Mouse (Mus musculus) thymus, postnatal 36 days (tissue): ENCODE measurements around the gene Gcgr.

Experiments used
- DNase-seq, 2 experiments: peaks; one replicate each; pipeline ENCODE4 v3.0.0; 2022; ENCODE audit warnings: mixed read lengths in 2 of 2

Gene Gcgr

DNA sequence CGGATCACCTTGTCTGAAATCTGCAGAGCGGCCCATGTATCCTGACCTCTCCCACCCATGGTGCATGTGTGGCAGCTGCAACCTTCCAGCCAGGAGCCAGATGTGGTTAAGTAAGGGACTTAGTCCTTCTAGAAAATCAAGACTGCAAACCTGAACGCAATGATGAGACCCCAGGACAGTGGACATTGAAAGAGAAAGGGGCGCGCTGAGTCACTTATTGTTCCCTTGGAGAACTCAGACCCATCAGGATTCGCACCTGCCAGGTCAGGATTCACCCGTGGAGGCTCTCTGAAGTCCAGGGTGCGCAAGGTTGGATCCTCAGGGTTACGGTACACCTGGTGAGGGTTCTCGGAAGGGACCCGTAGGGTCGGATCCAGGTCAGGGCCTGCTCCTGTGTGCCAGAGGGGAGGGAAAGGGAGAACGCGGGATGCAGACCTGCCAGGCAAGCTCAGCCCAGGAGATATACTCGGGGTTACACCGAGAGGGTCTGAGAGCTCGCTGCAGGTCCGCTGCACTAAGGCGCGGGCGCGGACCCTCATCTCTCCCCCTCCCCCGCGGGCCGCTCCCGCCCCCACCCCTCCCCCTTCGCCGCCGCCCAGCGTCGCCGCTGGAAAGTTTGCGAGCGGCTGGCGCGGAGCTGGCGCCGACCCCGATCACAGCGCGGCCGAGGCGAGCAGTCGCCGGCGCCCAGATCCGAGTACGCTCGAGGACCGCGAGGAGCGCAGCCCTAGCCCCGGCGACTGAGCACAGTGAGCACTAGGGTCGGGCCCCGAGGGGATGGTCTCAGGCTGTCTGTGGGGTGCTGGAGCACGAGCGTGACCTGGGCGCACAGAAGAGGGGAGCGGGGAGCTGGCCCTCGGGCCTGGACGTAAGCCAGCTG, at the start of gene Gcgr:
Gene Gcgr (plus strand): TSS at position 615 of the 880 bp plus-strand sequence.
- no peak for DNase-seq

DNA sequence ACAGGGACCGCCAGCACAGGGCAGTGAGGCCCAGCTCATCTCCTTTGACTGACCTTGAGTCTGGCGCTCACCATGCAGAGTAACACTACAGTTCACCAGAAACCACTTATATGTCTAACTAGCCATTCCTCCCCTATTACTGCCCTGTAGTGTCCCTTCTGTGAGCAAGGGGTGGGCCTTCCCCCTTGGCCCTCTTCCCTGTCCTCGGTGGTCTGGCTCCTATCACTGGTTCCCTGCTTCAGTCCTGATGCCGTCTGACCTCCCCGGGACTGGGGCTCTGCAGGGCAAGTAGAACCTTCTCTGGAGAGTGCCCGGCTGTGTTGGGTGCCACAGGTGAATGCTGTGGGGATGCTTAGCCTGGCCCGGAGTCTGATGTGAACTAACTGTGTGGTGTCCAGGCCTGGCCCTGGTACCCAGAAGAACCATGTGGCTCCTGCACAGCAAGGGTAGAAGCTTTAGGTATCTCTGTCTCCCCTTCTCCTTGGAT, 47.0 kb upstream of the Gcgr start:
- no peak for DNase-seq

DNA sequence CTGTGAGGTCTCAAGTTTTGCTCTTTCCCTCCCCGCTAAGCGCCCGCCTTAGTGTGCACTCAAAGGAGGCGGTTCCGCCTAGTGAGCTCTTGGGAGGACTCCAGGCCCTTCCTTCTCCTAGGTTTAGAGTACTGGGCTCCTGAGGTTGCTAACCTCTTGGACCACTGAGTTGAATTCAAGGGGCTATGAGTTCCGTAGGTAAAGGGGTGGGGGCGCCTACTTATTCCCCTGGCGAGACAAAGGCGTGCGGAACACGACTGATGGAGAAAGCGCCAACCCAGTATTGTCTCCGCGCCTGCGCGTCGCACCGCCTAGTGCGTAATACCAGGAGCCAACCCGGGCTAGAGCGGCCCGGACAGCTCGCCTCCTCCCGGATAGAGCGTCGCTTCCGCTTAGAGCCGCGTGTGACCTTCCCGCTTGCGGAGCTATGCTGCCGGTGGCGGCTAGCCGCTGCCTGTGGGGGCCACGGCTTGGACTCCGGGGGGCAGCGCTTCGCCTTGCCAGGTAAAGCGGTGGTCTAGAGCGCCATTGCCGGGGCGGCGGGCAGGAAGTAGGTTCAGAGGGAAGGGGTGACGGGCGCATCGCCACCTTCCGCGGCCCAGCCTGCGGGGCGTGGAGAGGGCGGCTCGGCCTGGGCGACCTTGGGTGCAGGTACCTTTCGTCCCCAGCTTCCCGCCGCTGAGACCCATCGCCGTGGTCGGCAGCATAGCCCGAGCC, 46.1 kb upstream of the Gcgr start, which contains the start of gene Mrpl12:
Gene Mrpl12 (plus strand): TSS at position 349 of the 717 bp plus-strand sequence.
- DNase-seq = peak; percentile 85 to 87

DNA sequence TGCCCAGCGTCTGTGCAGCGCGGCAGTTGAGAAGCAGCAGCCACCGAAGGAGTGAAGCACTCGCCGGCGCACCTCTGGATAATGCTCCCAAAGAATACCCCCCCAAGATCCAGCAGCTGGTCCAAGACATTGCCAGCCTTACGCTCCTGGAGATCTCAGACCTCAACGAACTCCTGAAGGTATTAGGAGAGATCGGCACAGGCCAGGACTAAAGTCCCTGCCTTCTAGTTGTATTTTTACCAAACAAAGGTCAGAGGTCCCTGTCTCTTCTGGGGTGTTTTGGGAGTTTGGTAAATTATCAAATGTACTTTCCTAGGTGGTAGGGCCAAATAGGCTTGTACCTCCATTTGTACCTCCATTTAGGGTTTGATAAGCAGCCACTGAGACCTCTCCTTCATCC, 45.2 kb upstream of the Gcgr start:
- DNase-seq = no peak

DNA sequence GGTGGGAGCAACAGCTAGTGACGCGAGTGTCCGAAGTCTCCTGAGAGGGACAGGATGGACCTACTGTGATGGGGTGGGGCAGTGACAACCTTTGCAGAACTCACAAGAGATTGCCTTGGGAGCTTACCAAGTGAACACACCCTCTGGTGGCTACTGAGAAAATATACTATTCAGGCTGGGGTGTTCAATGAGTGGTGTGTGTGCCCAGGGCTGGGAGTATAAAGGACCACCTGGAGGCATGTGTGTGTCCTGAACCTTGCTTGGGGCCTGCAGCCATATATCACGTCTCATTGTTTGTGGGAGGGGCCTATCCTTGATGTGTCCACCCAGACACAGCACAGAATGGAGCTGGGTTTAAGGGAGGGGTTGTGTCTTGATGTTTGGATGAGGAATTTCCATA, 42.0 kb upstream of the Gcgr start:
- DNase-seq = no peak

DNA sequence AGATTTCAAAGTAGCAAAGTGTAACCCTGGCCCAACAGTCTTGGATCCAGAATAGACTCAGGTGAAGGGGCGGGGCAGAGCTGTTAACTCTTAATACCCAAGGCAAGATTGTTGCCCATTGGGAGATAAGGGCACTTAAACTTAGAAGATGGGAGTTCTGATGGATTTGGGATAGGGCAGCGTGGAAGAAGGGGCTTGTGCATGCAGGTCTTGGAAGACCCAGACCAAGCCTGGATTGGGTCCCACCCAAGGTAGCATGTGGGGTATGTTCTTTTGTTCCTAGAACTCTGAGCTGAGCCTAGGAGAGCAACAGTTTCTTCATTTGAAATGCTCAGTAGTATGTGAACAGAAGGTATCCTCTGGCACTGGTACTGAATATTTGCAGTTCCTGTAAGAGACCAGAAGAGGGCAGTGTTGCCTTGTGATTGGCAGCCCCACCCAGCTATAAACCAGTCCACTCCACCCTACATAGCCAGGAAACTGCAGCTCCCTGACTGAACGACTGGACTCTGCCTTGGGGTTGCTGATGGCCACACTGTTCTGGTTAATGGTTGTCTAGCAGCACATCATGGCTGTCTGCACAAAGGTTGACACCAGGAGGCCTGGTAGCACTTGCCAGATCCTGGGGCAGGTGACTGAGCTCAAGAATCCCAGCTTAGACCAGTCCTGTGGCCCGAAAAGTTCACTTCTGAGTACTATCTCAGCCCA, 41.3 kb upstream of the Gcgr start:
- DNase-seq = peak; percentile 51 to 55

DNA sequence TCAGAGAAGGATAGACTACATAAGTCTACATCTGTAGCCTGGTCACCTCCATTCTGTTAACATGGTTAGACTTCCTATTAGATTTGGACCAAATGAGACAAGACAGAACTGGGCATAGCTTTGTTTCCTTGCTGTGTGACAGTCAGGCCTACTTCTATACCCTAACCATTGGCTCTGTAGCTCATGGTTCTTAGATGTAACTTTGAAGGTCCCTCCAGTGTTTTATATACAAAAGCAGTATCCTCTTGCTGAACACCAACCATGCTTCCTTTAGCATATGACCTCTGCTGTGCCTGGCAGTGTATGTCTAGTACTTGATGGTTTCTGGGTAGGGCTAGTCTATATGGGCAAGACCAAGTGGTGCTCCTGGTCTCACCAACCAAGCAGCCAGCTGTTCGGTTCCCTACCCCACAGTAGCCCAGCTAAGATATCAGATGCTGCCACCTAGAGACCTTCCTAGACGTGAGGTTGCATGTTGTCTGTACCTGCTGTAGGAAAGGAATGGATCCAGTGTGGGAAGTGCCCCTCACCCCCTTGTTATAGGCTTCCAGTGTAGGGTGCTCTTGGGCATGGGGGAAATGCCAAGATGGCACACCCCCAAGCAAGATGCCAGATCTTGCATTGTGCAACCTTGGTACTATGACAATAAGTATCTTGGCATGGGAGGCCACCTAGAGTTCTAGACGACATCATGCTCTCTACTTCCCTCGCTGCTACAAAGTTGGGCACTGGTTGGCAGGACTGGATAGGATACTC, 40.0 kb upstream of the Gcgr start:
- no peak for DNase-seq

DNA sequence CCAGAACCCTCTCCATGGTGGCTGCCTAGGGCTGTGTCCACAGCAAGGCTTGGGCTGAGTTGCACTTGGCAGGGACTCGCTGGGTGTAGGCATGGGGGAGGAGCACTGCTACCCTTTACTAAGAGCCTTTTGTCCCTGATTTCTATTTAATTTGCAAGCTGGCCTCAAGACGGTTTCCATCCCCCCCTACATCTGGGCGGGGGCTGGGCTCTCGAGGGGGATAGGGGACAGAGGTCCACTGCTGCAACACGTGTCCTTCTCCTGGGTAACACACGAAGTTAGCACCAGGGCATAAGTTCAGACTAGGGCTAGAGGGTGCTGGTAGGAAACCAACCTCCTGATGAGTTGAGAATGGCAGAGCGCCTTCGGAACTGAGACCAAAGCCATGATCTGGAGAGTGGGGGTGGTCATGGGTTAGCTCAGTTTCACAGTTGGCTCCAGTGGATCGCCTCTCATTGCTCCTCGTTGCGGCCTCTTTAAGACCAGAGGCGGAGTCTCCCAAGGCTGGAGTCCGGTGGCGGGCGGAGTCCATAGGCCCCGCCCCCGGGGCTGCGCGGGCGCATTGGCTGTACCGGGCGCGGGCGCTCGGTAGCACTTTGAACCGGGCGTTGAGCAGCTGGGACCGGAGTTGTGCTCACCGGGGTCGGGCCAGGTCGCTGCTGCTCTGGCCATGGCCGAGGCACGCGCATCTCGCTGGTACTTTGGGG, 39.0 kb upstream of the Gcgr start, which contains the start of gene Slc25a10:
Gene Slc25a10 (plus strand): TSS at position 524 of the 707 bp plus-strand sequence.
- DNase-seq = peak; percentile 78 to 83

DNA sequence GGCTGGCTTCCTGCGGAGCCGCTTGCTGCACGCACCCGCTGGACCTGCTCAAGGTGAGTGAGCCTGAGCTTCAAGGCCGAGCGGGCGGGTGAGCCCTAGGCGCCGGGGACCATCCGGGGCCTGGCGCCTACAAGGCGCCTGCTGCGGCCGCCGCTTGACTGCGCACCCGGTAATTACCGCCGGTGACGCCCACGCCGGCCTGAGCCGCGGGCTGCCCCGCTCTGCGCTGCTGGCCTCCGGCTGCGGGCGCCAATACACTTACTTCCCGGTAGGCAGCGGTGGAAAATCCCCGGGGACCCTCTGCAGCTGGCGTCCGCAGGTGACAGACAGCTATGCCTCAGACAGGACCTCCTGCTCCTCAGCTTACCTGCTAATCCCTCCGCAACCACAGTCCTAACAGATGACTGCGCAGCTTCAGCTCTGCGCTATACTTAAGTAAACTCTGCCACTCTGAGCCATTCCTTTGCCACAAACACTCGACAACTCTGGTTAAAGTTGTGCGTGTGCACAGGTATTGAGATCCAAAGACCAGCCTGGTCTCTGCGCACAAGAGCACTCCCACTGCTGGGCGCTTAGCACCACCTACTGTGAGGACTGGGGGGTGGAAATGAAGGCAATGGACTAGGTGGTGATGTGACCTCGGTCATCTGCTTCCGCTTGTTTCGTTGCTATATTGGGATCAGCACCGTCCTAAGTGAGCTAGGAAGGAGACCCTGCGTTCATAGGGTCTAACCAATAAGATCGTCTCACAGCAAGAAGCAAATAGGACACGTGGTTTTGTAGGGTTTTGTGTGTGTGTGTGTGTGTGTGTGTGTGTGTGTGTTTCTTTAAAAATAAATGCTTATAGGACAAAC, 38.2 kb upstream of the Gcgr start:
- peak; percentile 26 to 53 for DNase-seq

DNA sequence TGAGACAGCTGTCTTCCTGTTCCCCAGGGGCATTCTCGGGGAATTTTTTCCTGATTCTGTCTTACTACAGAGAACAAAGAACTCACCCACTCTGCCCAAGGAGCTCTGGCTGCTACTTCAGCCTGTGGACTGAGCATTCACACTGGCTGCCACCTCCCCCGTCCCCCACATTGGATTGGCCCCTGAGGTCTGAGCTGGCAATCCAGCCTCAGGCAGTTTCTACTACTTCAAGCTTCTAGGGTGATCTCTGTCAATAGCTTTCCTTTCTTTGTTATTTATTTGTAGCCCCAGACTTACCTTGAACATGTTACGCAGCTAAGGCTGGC, 37.7 kb upstream of the Gcgr start:
- DNase-seq = no peak

DNA sequence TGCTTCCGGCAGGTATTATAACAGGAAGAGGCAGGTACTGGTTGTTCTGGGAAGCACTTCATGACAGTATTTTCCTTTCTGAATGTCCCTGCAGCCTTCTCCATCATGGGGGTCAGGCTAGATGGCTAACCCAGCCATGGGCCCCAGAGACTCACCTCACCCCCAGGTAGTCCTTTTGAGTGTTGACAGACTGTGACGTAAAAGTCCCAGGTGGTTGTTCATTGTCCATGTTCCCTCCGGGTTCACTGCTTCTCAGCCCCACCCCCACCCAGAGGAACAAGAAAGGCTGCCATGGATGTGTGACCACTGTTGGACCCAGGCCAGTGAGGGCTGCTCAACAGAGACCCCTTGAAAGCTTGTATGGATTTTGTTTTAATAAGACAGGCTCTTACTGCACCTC, 37.1 kb upstream of the Gcgr start:
- DNase-seq = no peak

DNA sequence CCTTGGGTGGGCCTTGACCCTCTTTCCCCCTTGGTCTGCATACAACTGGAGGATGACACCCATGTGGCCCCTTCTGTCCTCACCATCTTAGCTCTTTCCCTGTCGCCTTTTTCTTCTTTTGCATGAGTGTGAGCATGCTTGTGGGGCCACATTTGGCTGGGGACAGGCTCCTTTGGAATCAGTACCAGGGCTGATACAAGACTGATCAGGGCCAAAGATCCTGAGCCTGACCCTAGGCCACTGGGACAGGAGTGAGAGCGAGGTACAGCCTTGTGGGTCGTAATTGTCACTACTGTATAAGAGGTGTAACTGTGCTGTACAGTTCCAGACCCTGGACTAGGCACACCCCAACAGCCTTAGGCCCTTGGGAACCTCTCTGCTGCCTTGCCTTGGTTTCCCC, 36.6 kb upstream of the Gcgr start:
- DNase-seq = no peak

DNA sequence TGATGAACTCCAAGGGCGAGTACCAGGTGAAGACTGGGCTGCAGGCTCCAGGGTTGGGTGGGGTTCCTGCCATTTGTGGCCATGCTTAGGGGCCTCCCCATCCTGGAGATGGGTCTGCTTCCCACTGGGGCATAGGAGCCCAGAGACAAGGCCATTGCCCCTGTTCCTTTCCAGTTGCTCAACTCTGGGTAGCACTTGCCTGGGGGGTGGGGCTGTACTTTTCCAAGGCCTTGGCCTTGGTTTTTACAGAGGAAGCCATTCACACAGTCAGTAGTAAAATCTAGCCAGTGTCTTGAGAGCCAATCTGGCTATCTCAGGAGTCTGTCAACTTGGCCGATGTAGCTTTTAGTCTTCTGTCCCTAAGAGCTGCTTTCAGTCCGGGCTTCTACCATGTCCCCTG, 33.1 kb upstream of the Gcgr start:
- no peak for DNase-seq

DNA sequence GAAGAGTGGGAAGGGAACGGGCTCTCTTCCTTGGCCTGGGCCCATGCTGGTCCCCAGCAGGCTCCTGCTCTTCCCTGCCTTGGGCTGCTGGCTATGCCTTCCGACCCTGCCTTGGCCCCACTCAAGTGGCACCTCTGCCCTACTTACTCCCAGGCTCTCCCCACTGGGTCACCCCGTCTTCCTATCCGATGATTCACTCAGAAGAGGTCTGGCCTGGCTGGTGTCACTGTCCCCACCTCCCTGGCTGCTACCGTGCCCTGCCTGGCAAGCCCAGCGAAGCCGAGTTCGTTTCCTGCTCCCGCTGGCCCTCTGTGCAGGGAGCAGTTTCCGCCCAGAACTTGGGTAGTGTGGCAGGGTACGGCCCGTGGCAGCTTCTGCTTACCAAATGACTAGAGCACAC, 32.3 kb upstream of the Gcgr start:
- no peak for DNase-seq

DNA sequence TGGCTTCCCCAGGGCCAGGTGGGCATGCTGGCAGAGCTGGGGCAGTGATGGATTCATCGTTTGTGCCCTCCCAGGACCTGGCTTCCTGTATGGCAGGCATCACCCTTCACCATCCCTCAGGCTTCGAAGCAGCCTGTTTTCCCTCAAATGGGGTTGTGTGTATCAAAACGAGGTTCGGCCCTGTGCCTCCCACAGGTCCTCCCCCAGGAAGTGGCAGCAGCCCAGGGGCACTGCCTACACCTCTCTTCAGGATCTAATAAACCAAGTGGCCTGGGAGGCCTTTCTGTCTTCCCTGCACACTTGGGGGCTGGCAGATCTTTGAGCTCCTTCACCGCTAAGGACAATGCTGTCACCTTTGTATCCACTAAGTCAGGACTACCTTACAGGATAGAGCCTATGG, 31.6 kb upstream of the Gcgr start:
- no peak for DNase-seq

DNA sequence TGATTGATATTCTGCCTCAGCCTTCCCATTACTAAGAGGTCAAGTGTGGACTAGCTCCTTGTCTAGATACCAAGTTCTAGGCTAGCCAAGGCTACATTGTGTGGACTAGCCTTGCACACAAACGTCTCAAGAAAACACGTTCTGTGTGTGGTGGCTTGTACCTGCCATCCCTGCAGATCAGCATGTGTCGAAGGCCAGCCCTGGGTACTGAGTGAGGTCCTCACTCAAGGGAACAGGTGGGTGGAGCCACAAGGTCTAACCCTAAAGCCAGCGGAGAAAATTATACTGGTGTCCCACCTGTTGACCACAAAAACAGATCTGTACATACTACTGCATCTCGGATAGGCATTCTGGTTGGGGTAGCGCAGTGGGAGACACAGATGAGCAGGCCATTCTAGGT, 30.6 kb upstream of the Gcgr start:
- no peak for DNase-seq

DNA sequence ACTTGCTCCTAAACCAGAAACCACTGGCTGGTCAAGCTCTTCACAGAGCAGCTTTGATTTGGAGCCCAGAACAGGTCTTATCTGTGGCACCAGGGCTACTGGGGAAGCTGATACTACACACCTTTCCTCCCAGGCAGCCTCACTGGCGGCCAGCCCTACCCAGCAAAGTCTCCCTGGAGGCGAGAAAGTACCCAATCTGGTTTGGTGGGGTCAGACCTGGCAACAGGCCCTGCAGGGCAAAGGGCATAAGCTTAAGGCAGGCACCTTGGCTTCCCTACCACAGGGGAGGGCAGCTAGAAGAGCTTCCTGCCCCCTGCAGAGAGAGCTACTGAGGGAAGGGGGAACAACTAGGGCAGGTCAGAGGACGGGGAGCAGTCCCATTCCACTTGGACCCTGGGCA, 30.1 kb upstream of the Gcgr start:
- DNase-seq = no peak

DNA sequence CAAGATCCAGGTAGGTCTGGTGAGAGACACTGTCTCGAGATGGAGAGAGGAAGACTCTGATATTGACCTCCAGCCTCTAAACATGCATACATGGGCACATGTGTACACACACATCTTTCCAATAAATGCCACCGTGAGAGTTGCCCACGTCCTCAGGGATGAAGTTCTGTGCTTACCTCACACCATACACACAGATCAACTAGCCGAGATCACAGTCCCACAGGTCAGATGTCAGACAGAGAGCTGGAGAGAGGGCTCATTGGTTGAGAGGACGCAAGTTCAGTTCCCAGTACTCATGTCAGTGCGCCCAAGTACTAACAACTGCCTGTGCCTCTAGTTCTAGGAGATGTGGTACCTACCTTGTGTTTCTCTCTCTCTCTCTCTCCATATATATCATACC, 29.5 kb upstream of the Gcgr start:
- no peak for DNase-seq

DNA sequence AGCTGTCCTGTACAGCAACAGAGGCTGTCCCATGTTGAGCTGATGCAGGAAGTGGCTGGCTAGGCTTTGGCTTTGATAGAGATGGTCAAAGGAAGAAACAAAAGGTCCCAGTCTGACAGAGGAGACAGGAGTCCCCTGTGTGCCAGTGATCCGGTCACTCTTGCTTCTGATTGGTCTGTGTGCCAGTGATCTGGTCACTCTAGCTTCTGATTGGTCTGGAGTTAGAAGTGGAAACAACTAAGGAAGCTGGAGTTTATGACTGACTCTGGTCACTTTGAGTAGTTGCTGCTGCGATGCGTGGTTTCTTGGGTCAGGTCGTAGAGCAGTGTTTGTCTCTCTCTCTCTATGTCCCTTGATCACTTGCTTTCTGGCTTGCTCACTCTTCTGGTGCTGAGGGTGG, 28.8 kb upstream of the Gcgr start:
- DNase-seq = no peak

DNA sequence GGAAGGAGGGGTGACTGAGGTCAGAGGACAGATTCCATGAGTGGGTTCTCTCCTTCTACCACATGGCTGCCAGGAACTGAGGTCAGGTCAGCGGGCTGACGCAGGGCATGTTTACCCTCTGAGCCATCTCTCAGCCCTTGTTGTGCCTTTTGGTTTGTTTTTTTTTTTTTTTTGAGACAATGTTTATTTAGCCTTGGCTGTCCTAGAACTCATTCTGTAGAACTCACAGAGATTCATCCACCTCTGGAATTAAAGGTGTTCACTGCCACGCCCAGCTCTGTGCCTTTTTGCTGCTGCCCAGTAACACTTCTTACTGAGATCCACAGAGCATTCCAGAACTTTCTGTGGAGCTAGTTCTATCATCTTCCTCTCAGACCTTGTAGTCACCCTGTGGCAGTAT, 24.8 kb upstream of the Gcgr start:
- DNase-seq = no peak

DNA sequence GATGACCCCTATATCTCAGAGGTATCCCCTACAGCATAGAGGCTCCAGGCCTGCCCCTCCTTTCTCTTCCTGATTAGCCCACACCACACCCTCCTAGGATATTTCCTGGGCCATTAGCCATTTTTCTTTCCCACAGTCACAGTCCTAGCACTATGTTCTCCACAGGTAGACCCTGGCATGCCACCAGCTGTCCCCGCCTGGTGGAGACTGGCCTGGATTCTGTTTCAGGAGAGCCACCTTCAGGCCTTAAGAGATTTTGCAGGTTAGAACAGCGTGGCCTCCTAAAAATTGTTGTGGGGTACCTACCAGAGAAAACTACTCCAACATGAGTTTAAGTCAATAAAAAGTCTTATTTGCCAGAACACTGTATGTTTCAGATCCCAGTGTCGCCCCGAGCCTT, 23.6 kb upstream of the Gcgr start:
- no peak for DNase-seq
